Mouse (Mus musculus) common myeloid progenitor, adult 5-6 weeks (primary cell): Measurements from ENCODE around the gene Mrpl24. TPM values are rescaled to one million over a fixed set of nuclear protein-coding genes. Genes with fewer than 3 reads are reported as not detected.

Experiments used
- ATAC-seq: replicated peaks from 2 replicates; pipeline ENCODE4 v1.8.0; 2016; ENCODE audit warnings: low read depth, mild to moderate bottlenecking, moderate TSS enrichment, inconsistent platforms; ENCODE audit not compliant: poor library complexity, severe bottlenecking
- total RNA-seq: library from RNA; stranded (forward); fragments of 200-1000, 187-1606 nt; gene quantifications from 2 replicates; pipeline ENCODE4 v1.2.3, GENCODE M21; 2017

The Mrpl24 gene
- total RNA-seq, 1 experiment from 2014 or later: 121 TPM

GRCm38 (mm10) chr3:87945781-87946540 is 26.7 kb downstream of the Mrpl24 start:
- ATAC-seq: no peak

- no peak for ATAC-seq
These were observed 27.2 kb downstream of the Mrpl24 start for GRCm38 (mm10) chr3:87946541-87946860.

- no peak for ATAC-seq
These were observed 27.9 kb downstream of the Mrpl24 start for GRCm38 (mm10) chr3:87947056-87947810.

- no peak for ATAC-seq
These were observed 28.5 kb downstream of the Mrpl24 start for GRCm38 (mm10) chr3:87947811-87948199.

GRCm38 (mm10) chr3:87948378-87949265 is 29.3 kb downstream of the Mrpl24 start, which contains the start of gene Crabp2:
TSS of gene Crabp2 (plus strand) at chr3:87948666.
- ATAC-seq: peak; percentile 29

GRCm38 (mm10) chr3:87949266-87949954 is 30.1 kb downstream of the Mrpl24 start:
- ATAC-seq: no peak

GRCm38 (mm10) chr3:87949955-87950515 is 30.7 kb downstream of the Mrpl24 start:
- no peak for ATAC-seq

- no peak for ATAC-seq
These were observed 32.6 kb downstream of the Mrpl24 start for GRCm38 (mm10) chr3:87951946-87952345.

GRCm38 (mm10) chr3:87952440-87952839 is 33.1 kb downstream of the Mrpl24 start:
- no peak for ATAC-seq

- no peak for ATAC-seq
These were observed 38.8 kb downstream of the Mrpl24 start for GRCm38 (mm10) chr3:87958056-87958455.

- ATAC-seq: no peak
These were observed 39.2 kb downstream of the Mrpl24 start for GRCm38 (mm10) chr3:87958476-87958875.

GRCm38 (mm10) chr3:87958967-87959366 is 39.7 kb downstream of the Mrpl24 start:
- no peak for ATAC-seq

GRCm38 (mm10) chr3:87959371-87959770 is 40.1 kb downstream of the Mrpl24 start:
- no peak for ATAC-seq

- ATAC-seq: no peak
These were observed 40.9 kb downstream of the Mrpl24 start for GRCm38 (mm10) chr3:87960191-87960585.

- ATAC-seq: peak; percentile 99
These were observed 41.4 kb downstream of the Mrpl24 start for GRCm38 (mm10) chr3:87960586-87961191.

- ATAC-seq: peak; percentile 53
These were observed 51.1 kb downstream of the Mrpl24 start for GRCm38 (mm10) chr3:87970184-87970938.

- peak; percentile 51 for ATAC-seq
These were observed 51.7 kb downstream of the Mrpl24 start, which contains the start of gene Nes for GRCm38 (mm10) chr3:87970939-87971488. TSS of gene Nes (plus strand) at chr3:87971078.
